Mouse (Mus musculus) liver, postnatal 0 days (tissue): Measurements from ENCODE around the gene Gm6526. TPM values are rescaled to one million over a fixed set of nuclear protein-coding genes. Genes with fewer than 3 reads are reported as not detected.
"Not testable (repeated sequence)": the region's sequence is repeated elsewhere in the genome, so short reads cannot be mapped to it uniquely, and the experiment has no call there.

Experiments used
- ATAC-seq: fragments of 200-750 bp; cut with Nextera tagmentation; 2 replicates; pipeline ENCODE4 v1.8.0; 2017; ENCODE audit warnings: mild to moderate bottlenecking, moderate library complexity
- DNase-seq: peaks from one replicate; pipeline ENCODE4 v3.0.0-alpha.2; 2016
- H3K27ac ChIP-seq: fragments of 300-500 bp; sonication (generic); 2 replicates; pipeline ENCODE4 v1.5.1; 2014; ENCODE audit warnings: antibody characterized with exemption, moderate library complexity, mild to moderate bottlenecking, low read depth
- H3K27me3 ChIP-seq: fragments of 300-500 bp; sonication (generic); 2 replicates; pipeline ENCODE4 v1.6.1; 2014; ENCODE audit warnings: low read length, control low read depth, mixed read lengths; ENCODE audit not compliant: insufficient read depth
- H3K36me3 ChIP-seq: fragments of 300-500 bp; sonication (generic); replicated peaks from 2 replicates; pipeline ENCODE4 v1.6.1; 2014; ENCODE audit warnings: mild to moderate bottlenecking, control low read depth, low read length, moderate library complexity, mixed read lengths; ENCODE audit not compliant: insufficient read depth
- H3K4me1 ChIP-seq: fragments of 300-500 bp; sonication (generic); 2 replicates; pipeline ENCODE4 v1.6.1; 2014; ENCODE audit warnings: antibody characterized with exemption, mild to moderate bottlenecking, control low read depth; ENCODE audit not compliant: insufficient read depth
- H3K4me2 ChIP-seq: fragments of 300-500 bp; sonication (generic); 2 replicates; pipeline ENCODE4 v1.6.1; 2014; ENCODE audit warnings: low read depth, mild to moderate bottlenecking, low read length, moderate library complexity, mixed read lengths
- H3K4me3 ChIP-seq: fragments of 300-500 bp; sonication (generic); 2 replicates; pipeline ENCODE4 v1.5.1; 2014; ENCODE audit warnings: low read depth, low read length
- H3K9ac ChIP-seq: fragments of 300-500 bp; sonication (generic); replicated peaks from 2 replicates; pipeline ENCODE4 v1.6.1; 2014; ENCODE audit warnings: mild to moderate bottlenecking, moderate library complexity
- H3K9me3 ChIP-seq: fragments of 300-500 bp; sonication (generic); 2 replicates; pipeline ENCODE4 v1.6.1; 2016; ENCODE audit warnings: mild to moderate bottlenecking, control low read depth, low read length, mixed read lengths
- CTCF ChIP-seq: sonication (generic); IDR thresholded peaks from 2 replicates; pipeline ENCODE4 v1.5.1; 2016; ENCODE audit warnings: antibody characterized with exemption, low read depth
- WGBS: fragments of 180-500 bp; shearing (Covaris S2); extraction: QIAGEN DNeasy Blood & Tissue Kit; methylation state at CpG from one replicate; pipeline ENCODE4 v1.1.7; 2014; ENCODE audit not compliant: insufficient replicate concordance; 5-methylcytosine and 5-hydroxymethylcytosine counted together
- polyA plus RNA-seq: library from polyadenylated mRNA; unstranded; fragments of >200 nt; fragmentation: Nextera tagmentation; extraction: Ambion mirVana; gene quantifications from 2 replicates; pipeline ENCODE4 v1.2.1, GENCODE M21; 2015

Gene Gm6526
- polyA plus RNA-seq, 1 experiment from 2014 or later = not detected

DNA sequence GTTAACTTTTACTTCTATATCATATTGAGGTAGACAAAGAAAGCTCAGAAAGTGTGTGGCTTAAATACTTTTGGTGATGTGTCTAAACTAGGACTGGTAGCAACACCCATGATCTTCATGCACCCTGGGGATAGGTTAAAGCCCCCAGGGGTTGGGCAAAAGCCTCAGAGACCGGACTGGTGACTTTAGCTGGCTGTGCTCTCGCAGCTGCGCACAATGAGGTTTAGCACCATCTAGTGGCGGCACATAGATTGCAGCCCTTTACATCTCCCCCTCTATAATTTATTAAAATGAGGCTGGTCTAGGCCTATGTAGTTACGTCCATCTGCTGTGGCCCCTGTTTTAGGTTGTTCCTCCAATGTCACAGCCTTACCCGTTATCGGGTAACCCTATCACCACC, 56.8 kb downstream of the Gm6526 start:
- H3K4me1 ChIP-seq, ATAC-seq, DNase-seq, H3K9ac ChIP-seq, H3K27ac ChIP-seq, H3K9me3 ChIP-seq, H3K27me3 ChIP-seq, H3K4me3 ChIP-seq, H3K36me3 ChIP-seq, H3K4me2 ChIP-seq: not testable (repeated sequence)
- TF ChIP-seq CTCF = peak; percentile 48
- WGBS = 6% methylated on average over 5 of the region's 7 CpGs

Other genes starting within 250 kb of the Gm6526 start
- not detected in 2 replicates for gene Gm5799, start 204.3 kb upstream of the Gm6526 start, polyA plus RNA-seq
- gene Gm17654, start 168.7 kb upstream of the Gm6526 start, polyA plus RNA-seq = not detected in 2 replicates
- not detected in 2 replicates for gene Gm10375, start 139.9 kb upstream of the Gm6526 start, polyA plus RNA-seq
- not detected in 2 replicates for gene Gm8165, start 70.7 kb upstream of the Gm6526 start, polyA plus RNA-seq
- gene Gm7324, start 50.0 kb upstream of the Gm6526 start, polyA plus RNA-seq = 0.47 and 0.54 TPM in 2 replicates
- gene Gm16506, start 20.4 kb upstream of the Gm6526 start, polyA plus RNA-seq = not detected in 2 replicates
- not detected in 2 replicates for gene Gm8180, start 36.9 kb downstream of the Gm6526 start, polyA plus RNA-seq
- 2.6 and 5.0 TPM in 2 replicates for gene Ear1, start 127.7 kb downstream of the Gm6526 start, polyA plus RNA-seq
- gene Ear10, start 175.7 kb downstream of the Gm6526 start, polyA plus RNA-seq = not detected in 2 replicates
- 2.7 TPM in 2 replicates for gene Gm8113, start 177.5 kb downstream of the Gm6526 start, polyA plus RNA-seq
- gene Ang5, start 209.2 kb downstream of the Gm6526 start, polyA plus RNA-seq = not detected in 2 replicates